Mouse (Mus musculus) megakaryocyte, embryonic 14.5 days (primary cell): ENCODE results near the gene Lrcol1.

ENCODE experiments used
- FLI1 ChIP-seq: IDR thresholded peaks from 2 replicates; pipeline ENCODE4 v1.6.1; 2012; ENCODE audit warnings: low read length, inconsistent platforms, mixed read lengths
- GATA1 ChIP-seq: IDR thresholded peaks from 3 replicates; pipeline ENCODE4 v1.6.1; 2012; ENCODE audit warnings: mixed read lengths, low read length, inconsistent platforms, borderline replicate concordance

DNA sequence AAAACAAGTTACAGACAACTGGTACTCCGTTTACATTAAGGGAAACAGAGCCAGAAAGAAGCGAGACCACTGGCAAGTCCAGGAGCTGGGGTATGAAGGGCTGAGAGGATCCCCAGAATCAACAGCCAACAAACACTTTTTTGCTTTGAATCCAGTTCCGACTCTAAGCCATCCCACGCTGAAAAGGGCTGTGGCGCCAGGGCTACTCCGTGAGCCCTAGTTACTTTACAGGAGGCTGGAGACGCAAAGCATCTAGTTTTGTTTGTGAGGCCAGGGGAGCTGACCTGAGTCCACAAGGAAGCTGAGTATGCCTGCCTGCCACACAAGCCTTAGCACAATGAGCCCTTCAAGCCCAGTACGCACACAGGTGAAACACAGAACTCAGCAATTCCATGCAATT, 42.8 kb downstream of the Lrcol1 start:
- no peak for TF ChIP-seq FLI1
- no peak for TF ChIP-seq GATA1
